Mouse (Mus musculus) layer of hippocampus, adult 9-11 months (tissue): ENCODE measurements at regions not wholly inside any gene's neighbourhood (a gene's known extent, or its start where the extent isn't known, plus 50 kb on each side); places are given as distances from the start of the nearest gene placed in this dataset.

Experiments used
- DNase-seq: peaks from one replicate; pipeline ENCODE4 v3.0.0; 2022

GRCm38 (mm10) chr12:107129232-107129631 is 359.2 kb upstream of the 3110018I06Rik start:
- no peak for DNase-seq

- DNase-seq: no peak
Measured at GRCm38 (mm10) chr12:107131351-107131750, 357.1 kb upstream of the 3110018I06Rik start.

- DNase-seq: no peak
Measured at GRCm38 (mm10) chr12:107131841-107132240, 356.6 kb upstream of the 3110018I06Rik start.

- no peak for DNase-seq
Measured at GRCm38 (mm10) chr12:107132501-107132900, 355.9 kb upstream of the 3110018I06Rik start.

GRCm38 (mm10) chr12:107134353-107134752 is 354.1 kb upstream of the 3110018I06Rik start:
- no peak for DNase-seq

- DNase-seq: no peak
Measured at GRCm38 (mm10) chr12:107138677-107139400, 349.6 kb upstream of the 3110018I06Rik start.

- DNase-seq: no peak
Measured at GRCm38 (mm10) chr12:107140957-107141595, 347.4 kb upstream of the 3110018I06Rik start.

GRCm38 (mm10) chr12:107142226-107142625 is 346.2 kb upstream of the 3110018I06Rik start:
- peak; percentile 46 for DNase-seq

GRCm38 (mm10) chr12:107146608-107147121 is 341.8 kb upstream of the 3110018I06Rik start:
- DNase-seq: no peak

GRCm38 (mm10) chr12:107148451-107148850 is 340.0 kb upstream of the 3110018I06Rik start:
- DNase-seq: no peak

GRCm38 (mm10) chr12:107151089-107151488 is 337.3 kb upstream of the 3110018I06Rik start:
- no peak for DNase-seq

GRCm38 (mm10) chr12:107154668-107155067 is 333.8 kb upstream of the 3110018I06Rik start:
- DNase-seq: peak; percentile 62

- DNase-seq: no peak
Measured at GRCm38 (mm10) chr12:107156791-107157428, 331.5 kb upstream of the 3110018I06Rik start.

- no peak for DNase-seq
Measured at GRCm38 (mm10) chr12:107159126-107159525, 329.3 kb upstream of the 3110018I06Rik start.

- DNase-seq: no peak
Measured at GRCm38 (mm10) chr12:107160137-107160536, 328.3 kb upstream of the 3110018I06Rik start.

GRCm38 (mm10) chr12:107160628-107161027 is 327.8 kb upstream of the 3110018I06Rik start:
- no peak for DNase-seq

- DNase-seq: no peak
Measured at GRCm38 (mm10) chr12:107170926-107171325, 317.5 kb upstream of the 3110018I06Rik start.

GRCm38 (mm10) chr12:107171676-107172075 is 316.8 kb upstream of the 3110018I06Rik start:
- no peak for DNase-seq

GRCm38 (mm10) chr12:107178676-107179075 is 309.8 kb upstream of the 3110018I06Rik start:
- no peak for DNase-seq

GRCm38 (mm10) chr12:107180501-107180900 is 307.9 kb upstream of the 3110018I06Rik start:
- DNase-seq: no peak

GRCm38 (mm10) chr12:107181291-107181690 is 307.1 kb upstream of the 3110018I06Rik start:
- no peak for DNase-seq

- no peak for DNase-seq
Measured at GRCm38 (mm10) chr12:107182091-107182655, 306.3 kb upstream of the 3110018I06Rik start.

GRCm38 (mm10) chr12:107183283-107183682 is 305.1 kb upstream of the 3110018I06Rik start:
- DNase-seq: peak; percentile 71
